Mouse (Mus musculus): ENCODE measurements around the gene Htr1f.

The Htr1f gene

DNA sequence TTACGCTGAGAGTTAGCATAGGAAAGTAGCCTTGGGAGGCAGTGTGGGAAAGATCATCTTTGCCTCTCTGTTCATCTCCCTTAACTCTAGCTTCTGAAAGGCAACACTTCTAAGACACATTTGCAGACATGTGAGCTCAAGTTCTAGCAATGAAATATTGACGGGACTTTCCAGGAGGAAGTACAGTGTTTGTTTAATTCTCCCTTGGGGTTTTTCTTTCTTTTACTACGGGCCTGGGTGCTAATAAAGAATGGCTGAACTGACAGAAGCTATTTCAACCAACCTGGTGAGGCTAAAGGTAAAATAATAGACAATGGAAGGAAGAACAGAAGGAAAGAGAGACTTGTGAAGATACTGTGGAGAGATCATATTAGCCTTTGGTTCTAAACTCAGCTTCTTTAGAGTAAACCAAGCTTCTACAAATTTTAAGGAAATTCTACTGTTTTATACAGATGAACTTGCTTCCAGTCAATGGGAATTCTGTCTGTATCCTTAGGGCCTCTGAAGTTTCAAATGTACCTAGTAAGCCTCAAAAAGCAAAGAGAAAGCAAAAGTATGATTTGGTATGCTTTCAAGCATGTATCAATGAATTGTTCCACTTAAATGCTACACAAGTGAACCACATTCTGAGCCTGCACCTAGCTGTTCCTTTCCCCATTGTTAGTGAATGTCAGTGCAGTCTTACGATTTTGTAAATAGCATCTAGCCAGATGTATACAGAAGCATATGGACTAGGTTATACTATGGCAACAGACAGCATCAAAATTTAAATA is 131.9 kb downstream of the Htr1f start:
- DNase-seq (ENCODE audit: low spot score in 2 of 2) = no peak

- no peak for DNase-seq (ENCODE audit: low spot score in 2 of 2)
These were observed 144.0 kb downstream of the Htr1f start for GRCm38 (mm10) chr16:64961690-64962089.

DNA sequence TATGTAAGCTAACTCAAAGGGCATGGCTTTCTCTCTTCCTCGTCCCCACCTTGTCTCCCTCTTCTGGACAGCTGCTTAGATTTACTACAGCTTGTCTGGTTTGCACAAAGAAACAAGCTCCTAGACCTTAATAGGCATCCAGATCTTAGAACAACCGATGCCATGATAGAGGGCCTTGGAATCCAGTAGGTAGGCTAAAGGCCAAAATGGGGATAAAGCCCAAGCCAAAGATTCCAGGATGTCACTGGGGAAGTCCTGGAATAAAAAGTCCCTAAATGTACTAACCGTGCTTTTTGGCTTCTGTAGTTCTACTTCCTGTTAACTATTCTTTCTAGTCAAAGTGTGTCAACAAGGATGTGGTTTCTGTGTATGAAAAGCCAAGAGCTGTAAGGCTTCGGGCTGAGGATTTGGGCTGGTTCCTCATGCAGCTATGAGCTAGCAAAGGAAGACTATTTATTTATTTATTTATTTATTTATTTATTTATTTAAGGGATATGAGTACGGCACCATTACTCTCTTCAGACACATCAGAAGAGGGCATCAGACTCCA is 163.9 kb downstream of the Htr1f start:
- DNase-seq (ENCODE audit: low spot score in 2 of 2) = no peak

GRCm38 (mm10) chr16:64934793-64935192 is 170.9 kb downstream of the Htr1f start:
- DNase-seq (ENCODE audit: low spot score in 2 of 2) = no peak

DNA sequence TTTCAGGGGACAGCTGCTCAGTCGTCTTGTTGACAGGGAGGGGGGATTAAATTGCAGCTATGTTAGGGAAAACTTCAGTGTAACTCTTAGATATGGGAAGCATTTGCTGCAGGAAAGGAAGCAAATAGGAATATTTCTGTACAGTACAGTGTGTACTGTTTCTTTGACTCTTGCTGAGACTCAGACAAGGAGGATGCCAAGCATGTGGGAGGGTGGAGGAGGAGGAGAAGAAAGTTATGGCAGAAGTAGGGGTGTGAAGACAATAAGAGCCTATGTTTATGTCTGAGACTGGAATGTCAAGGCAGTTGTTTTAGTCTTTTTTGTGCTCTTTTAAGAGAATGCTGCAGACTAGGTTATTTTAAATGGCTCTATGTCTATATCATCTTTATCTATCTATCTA is 171.6 kb downstream of the Htr1f start:
- no peak for DNase-seq (ENCODE audit: low spot score in 2 of 2)

DNA sequence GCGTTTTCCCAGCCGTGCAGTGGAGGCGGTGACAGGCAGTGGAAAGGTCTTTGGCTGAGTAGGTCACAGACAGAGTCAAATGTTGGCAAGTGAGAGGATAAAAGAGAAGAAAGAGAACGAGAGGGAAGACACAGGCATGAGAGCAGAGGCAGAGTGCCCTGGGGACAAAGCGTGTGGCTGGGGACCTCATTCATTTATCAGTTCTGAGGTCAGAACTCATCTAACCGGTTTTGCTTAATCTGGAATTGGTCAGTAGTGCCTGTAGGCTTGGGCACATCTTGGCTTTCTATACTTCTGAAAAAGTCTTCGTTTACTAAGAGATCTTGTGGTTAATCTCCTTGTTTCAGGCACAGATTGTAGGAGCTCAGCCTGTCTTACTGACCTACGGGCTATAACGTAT is 182.2 kb downstream of the Htr1f start:
- no peak for DNase-seq (ENCODE audit: low spot score in 2 of 2)

DNA sequence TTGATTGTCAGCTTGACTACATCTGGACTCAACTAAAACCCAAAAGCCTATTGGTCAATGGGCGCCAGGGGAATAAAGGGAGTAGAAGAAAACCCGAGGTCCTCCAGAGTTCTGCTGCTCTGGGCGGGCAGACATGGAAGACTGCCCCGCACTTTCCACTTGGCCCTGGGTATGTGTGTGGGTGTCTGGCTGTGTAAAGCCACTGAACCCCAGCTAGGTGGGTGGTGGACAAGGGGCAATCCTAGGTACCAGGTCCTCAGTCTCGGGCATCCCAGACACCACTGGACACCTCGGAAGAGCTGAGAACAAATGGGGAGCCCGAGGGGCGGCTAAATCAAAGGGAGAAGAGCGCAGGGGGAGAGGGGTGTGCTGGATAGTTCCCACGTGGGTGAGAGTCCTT is 196.9 kb downstream of the Htr1f start:
- DNase-seq (ENCODE audit: low spot score in 2 of 2) = no peak

DNA sequence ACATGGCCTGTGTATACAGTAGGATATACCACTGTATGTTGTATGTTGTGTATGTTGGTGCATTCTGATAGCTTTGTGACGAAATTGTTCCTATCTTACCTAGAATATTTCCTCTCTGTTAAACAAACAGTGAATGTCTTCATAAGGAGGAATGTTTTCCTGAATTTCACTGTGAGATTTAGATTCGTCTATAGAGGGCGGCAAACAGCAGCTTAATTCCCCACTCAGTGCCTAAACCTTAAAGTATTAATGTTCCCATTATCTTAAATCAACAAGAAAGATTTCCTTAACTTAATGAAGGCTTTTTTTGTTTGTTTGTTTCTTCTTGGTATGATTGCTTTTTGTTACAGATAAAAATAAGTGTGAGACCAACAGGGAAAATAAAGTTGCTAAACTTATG is 198.5 kb downstream of the Htr1f start:
- no peak for DNase-seq (ENCODE audit: low spot score in 2 of 2)

DNA sequence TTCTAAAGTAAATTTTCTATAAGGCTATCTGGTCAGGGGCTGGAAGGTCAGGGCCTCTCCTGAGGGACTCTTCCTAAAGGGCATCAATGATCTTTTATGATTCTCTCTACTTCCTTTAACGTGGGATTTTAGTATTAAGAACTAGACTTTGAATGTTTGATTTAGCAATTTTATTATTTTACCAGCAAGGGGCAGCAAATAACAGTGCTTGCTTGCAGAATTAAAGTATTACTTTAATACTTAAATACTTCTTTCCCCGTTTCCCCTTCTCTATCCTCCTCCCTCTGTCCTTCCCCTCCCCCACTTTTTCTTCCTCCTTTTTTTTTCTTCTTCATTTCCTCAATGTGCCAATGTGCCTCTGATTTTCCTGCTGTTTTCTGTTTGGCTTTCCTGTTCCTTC is 202.3 kb downstream of the Htr1f start:
- DNase-seq (ENCODE audit: low spot score in 2 of 2) = no peak

GRCm38 (mm10) chr16:64899084-64899483 is 206.6 kb downstream of the Htr1f start:
- peak in 1 of 2 experiments; percentile 35 for DNase-seq (ENCODE audit: low spot score in 2 of 2)

GRCm38 (mm10) chr16:64889496-64889895 is 216.2 kb downstream of the Htr1f start:
- DNase-seq (ENCODE audit: low spot score in 2 of 2) = no peak

- no peak for DNase-seq (ENCODE audit: low spot score in 2 of 2)
These were observed 220.1 kb downstream of the Htr1f start for GRCm38 (mm10) chr16:64885547-64885946.

DNA sequence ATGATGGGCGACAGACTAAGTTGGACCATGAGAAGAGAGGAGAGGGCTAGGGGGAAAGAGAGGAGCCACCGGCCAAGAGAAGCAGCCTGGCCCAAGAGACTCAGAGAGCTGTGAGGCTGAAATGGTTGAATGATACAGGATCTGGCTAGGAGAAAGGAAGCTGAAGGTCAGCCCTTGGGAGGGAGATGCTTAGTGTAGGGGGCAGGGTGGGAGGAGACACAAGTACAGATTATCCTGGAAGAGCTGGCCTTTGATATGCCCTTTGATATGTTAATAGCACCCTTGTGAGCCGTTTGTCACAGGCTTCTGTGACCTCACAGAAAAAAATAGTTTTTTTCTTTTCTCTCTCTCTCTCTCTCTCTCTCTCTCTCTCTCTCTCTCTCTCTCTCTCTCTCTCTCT is 220.5 kb downstream of the Htr1f start:
- no peak for DNase-seq (ENCODE audit: low spot score in 2 of 2)

DNA sequence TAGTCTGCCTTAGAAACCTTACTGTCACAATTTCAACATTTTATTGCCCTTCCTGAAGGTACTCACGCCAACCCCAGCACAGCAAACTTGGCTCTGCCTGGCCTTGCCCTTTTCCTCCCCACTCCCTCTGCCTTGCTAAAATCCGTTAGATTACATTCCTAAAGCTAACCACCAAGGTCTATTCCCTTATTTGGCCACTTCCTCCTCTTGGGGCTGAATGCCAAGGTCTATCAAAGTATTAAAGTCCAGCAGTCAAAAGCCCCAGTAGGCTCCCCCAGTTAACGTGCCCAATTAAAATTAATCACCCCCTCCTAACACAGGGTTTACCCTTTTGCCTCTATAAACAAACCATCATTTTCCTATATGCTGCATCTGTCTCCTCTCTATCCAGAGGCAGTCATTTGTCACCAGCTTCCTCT is 221.2 kb downstream of the Htr1f start:
- no peak for DNase-seq (ENCODE audit: low spot score in 2 of 2)

- DNase-seq (ENCODE audit: low spot score in 2 of 2) = no peak
These were observed 221.8 kb downstream of the Htr1f start for GRCm38 (mm10) chr16:64883896-64884295.

GRCm38 (mm10) chr16:64881442-64881841 is 224.2 kb downstream of the Htr1f start:
- DNase-seq (ENCODE audit: low spot score in 2 of 2) = no peak

- DNase-seq (ENCODE audit: low spot score in 2 of 2) = no peak
These were observed 224.7 kb downstream of the Htr1f start for GRCm38 (mm10) chr16:64880986-64881385.

DNA sequence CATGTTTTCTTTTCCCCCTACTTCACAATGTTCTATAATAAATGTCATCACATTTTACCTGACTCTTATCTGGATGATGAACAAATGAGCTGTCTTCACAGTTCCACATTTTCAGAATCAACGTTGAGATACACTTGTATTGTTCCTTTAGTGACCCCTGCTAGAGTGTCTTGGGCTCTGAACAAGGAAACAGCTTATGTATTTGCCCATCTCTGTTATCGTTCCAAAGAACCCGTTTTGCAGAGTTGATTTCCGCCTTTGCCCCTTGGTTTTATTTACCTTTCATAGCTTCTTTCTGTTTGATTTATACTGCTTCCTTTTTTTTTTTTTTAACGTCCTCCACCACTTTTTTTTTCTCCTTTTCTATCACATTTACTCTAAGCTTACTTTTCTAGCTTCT is 225.9 kb downstream of the Htr1f start:
- DNase-seq (ENCODE audit: low spot score in 2 of 2) = no peak

DNA sequence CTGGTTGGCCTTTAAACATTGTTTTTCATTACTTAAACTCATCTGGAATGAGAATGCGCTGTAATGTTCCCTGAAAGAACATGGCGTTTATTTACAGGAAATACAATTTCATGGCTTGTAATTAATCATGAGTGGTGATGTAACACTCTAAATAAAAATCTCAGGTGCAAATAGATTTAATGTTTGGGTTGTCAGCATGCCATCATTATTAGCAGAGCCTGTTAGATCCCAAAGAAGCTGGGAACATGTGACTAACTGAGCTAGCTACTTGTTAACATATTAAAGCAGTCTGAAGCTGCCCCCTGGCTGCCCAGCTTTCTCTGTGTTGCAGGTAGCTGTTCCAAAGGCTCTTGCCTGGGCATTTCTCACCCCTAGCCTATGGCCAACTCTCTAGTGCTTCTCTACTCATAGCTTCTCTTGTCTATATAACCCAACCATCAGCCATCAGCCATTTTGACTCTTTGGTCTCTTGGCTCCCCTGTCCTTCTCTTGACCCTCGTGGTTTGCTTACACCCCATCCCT is 227.0 kb downstream of the Htr1f start:
- DNase-seq (ENCODE audit: low spot score in 2 of 2) = no peak

DNA sequence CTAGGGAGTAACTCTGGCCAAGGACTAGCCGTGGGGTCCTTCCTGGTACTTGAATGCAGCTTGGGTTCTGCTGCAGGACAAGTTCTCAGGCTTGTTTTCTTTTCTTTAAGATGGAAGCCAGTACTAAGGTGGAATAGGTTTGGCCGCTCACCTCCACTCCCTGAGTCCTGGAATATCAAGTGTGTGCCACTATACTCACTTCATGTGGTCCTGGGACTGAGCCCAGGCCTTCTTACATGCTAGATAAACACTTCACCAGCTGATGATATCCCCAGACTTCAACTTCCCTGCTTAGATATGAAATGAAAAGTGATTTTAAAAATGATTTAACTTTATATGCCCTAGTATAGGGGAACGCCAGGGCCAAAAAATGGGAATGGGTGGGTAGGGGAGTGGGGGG is 228.3 kb downstream of the Htr1f start:
- DNase-seq (ENCODE audit: low spot score in 2 of 2) = no peak

- no peak for DNase-seq (ENCODE audit: low spot score in 2 of 2)
These were observed 228.9 kb downstream of the Htr1f start for GRCm38 (mm10) chr16:64876631-64877265.

DNA sequence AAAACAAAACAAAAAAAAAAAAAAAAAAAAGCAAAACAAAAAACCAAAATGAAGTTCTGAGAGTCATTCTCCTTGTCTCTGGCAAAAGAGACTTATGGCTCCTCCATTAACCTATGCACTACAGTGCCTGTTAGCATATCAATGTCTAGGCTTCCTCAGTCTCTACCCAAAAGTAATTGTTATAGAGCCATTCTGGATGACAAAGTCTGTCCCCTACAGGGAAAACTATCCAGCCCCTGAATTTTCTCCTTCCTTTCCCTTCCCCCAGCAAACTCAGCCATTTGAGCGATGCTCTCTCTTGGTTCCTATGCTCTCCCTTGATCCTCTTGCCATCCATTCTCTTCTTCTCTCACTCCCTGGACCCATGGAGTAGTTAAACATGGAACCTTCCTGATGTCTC is 229.8 kb downstream of the Htr1f start:
- DNase-seq (ENCODE audit: low spot score in 2 of 2) = no peak

DNA sequence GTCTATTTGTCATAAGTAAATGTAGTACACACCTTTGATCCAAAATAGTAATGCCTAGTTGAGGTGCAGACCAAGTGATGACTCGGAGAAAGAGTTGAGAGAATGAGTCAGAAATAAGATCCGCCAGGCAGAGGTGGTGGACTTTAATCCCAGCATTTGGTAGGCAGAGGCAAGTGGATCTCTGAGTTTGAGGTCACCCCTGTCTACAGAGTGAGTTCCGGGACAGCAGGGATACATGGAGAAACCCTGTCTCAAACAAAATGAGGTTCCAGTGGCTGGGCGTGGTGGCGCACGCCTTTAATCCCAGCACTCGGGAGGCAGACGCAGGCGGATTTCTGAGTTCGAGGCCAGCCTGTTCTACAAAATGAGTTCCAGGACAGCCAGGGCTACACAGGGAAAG is 230.3 kb downstream of the Htr1f start:
- DNase-seq (ENCODE audit: low spot score in 2 of 2) = no peak
